Mouse (Mus musculus): ENCODE data around the gene Lin7a. TPM values are rescaled to one million over a fixed set of nuclear protein-coding genes. Genes with fewer than 3 reads are reported as not detected.

Gene Lin7a
- 1 to 10 TPM; 1.2 to 2.1 TPM for total RNA-seq (2021)
- long read RNA-seq, experiment 1, result 0 reads
- long read RNA-seq, experiment 2, partial matches to known transcripts, result 0 of 1 reads
- long read RNA-seq, experiment 2, other reads (novel, unspliced or antisense), result 0 of 1 reads

GRCm38 (mm10) chr10:107271321-107272130 is at the start of gene Lin7a:
TSS of gene Lin7a (plus strand) at chr10:107271686.
- peak; percentile 6 for DNase-seq

GRCm38 (mm10) chr10:107221726-107222125 is 49.8 kb upstream of the Lin7a start:
- DNase-seq, result no peak

- no peak for DNase-seq
Observed at GRCm38 (mm10) chr10:107222406-107223185, 48.9 kb upstream of the Lin7a start.

GRCm38 (mm10) chr10:107223186-107223440 is 48.4 kb upstream of the Lin7a start:
- DNase-seq, result no peak

GRCm38 (mm10) chr10:107223821-107224220 is 47.7 kb upstream of the Lin7a start:
- DNase-seq, result no peak

- no peak for DNase-seq
Observed at GRCm38 (mm10) chr10:107224596-107225330, 46.7 kb upstream of the Lin7a start.

GRCm38 (mm10) chr10:107225331-107225835 is 46.1 kb upstream of the Lin7a start:
- DNase-seq, result no peak

- DNase-seq, result no peak
Observed at GRCm38 (mm10) chr10:107225871-107226270, 45.6 kb upstream of the Lin7a start.

GRCm38 (mm10) chr10:107227901-107228300 is 43.6 kb upstream of the Lin7a start:
- no peak for DNase-seq

GRCm38 (mm10) chr10:107228776-107229175 is 42.7 kb upstream of the Lin7a start:
- no peak for DNase-seq

GRCm38 (mm10) chr10:107229416-107229815 is 42.1 kb upstream of the Lin7a start:
- no peak for DNase-seq

- DNase-seq, result no peak
Observed at GRCm38 (mm10) chr10:107230081-107230850, 41.2 kb upstream of the Lin7a start.

GRCm38 (mm10) chr10:107230851-107231130 is 40.7 kb upstream of the Lin7a start:
- no peak for DNase-seq

GRCm38 (mm10) chr10:107231421-107232010 is 40.0 kb upstream of the Lin7a start:
- no peak for DNase-seq

- no peak for DNase-seq
Observed at GRCm38 (mm10) chr10:107232491-107233110, 38.9 kb upstream of the Lin7a start.

- no peak for DNase-seq
Observed at GRCm38 (mm10) chr10:107233221-107233620, 38.3 kb upstream of the Lin7a start.

- DNase-seq, result no peak
Observed at GRCm38 (mm10) chr10:107233825-107234224, 37.7 kb upstream of the Lin7a start.

- DNase-seq, result no peak
Observed at GRCm38 (mm10) chr10:107234421-107235400, 36.8 kb upstream of the Lin7a start.

GRCm38 (mm10) chr10:107235496-107235895 is 36.0 kb upstream of the Lin7a start:
- DNase-seq, result no peak

GRCm38 (mm10) chr10:107236211-107236610 is 35.3 kb upstream of the Lin7a start:
- DNase-seq, result no peak

Data from gastrocnemius, postnatal 25 days (tissue).